Mouse (Mus musculus) limb, embryonic 11.5 days (tissue): ENCODE data around the gene Fam129b. TPM values are rescaled to one million over a fixed set of nuclear protein-coding genes. Genes with fewer than 3 reads are reported as not detected.

ENCODE experiments used
- ATAC-seq: fragments of 200-750 bp; cut with Nextera tagmentation; 2 replicates; pipeline ENCODE4 v1.8.0; 2017; ENCODE audit warnings: low read depth; ENCODE audit not compliant: insufficient number of reproducible peaks, low FRiP score, low TSS enrichment
- DNase-seq: peaks from one replicate; pipeline ENCODE4 v3.0.0-alpha.2; 2015; ENCODE audit warnings: low spot score
- H3K27ac ChIP-seq: fragments of 300-500 bp; sonication (generic); replicated peaks from 2 replicates; pipeline ENCODE4 v1.5.1; 2014; ENCODE audit warnings: low read depth, mild to moderate bottlenecking, low read length
- H3K27me3 ChIP-seq: fragments of 300-500 bp; sonication (generic); 2 replicates; pipeline ENCODE4 v1.6.1; 2014; ENCODE audit warnings: mild to moderate bottlenecking, low read length, mixed read lengths; ENCODE audit not compliant: control insufficient read depth, insufficient read depth
- H3K36me3 ChIP-seq: fragments of 300-500 bp; sonication (generic); 2 replicates; pipeline ENCODE4 v1.6.1; 2014; ENCODE audit warnings: mild to moderate bottlenecking, low read length, moderate library complexity, mixed read lengths; ENCODE audit not compliant: control insufficient read depth, insufficient read depth
- H3K4me1 ChIP-seq: fragments of 300-500 bp; sonication (generic); 2 replicates; pipeline ENCODE4 v1.6.1; 2014; ENCODE audit warnings: low read length, mixed read lengths; ENCODE audit not compliant: control insufficient read depth, insufficient read depth
- H3K4me2 ChIP-seq: fragments of 300-500 bp; sonication (generic); 2 replicates; pipeline ENCODE4 v1.6.1; 2014; ENCODE audit warnings: low read depth, mild to moderate bottlenecking, moderate library complexity; ENCODE audit not compliant: severe bottlenecking
- H3K4me3 ChIP-seq: fragments of 300-500 bp; sonication (generic); 2 replicates; pipeline ENCODE4 v1.5.1; 2014; ENCODE audit warnings: low read depth, low read length
- H3K9ac ChIP-seq: fragments of 300-500 bp; sonication (generic); 2 replicates; pipeline ENCODE4 v1.6.1; 2014; ENCODE audit warnings: mild to moderate bottlenecking, low read length
- H3K9me3 ChIP-seq: fragments of 300-500 bp; sonication (generic); 2 replicates; pipeline ENCODE4 v1.6.1; 2016; ENCODE audit warnings: low read length; ENCODE audit not compliant: control insufficient read depth
- WGBS: fragments of 180-500 bp; shearing (Covaris S2); extraction: QIAGEN DNeasy Blood & Tissue Kit; methylation state at CpG from one replicate; pipeline ENCODE4 v1.1.7; 2014; 5-methylcytosine and 5-hydroxymethylcytosine counted together
- polyA plus RNA-seq: library from polyadenylated mRNA; unstranded; fragments of >200 nt; fragmentation: Nextera tagmentation; extraction: Ambion mirVana; gene quantifications from 2 replicates; pipeline ENCODE4 v1.2.1, GENCODE M21; 2014

Fam129b gene
- 18.6 and 23.2 TPM in 2 replicates for polyA plus RNA-seq

DNA sequence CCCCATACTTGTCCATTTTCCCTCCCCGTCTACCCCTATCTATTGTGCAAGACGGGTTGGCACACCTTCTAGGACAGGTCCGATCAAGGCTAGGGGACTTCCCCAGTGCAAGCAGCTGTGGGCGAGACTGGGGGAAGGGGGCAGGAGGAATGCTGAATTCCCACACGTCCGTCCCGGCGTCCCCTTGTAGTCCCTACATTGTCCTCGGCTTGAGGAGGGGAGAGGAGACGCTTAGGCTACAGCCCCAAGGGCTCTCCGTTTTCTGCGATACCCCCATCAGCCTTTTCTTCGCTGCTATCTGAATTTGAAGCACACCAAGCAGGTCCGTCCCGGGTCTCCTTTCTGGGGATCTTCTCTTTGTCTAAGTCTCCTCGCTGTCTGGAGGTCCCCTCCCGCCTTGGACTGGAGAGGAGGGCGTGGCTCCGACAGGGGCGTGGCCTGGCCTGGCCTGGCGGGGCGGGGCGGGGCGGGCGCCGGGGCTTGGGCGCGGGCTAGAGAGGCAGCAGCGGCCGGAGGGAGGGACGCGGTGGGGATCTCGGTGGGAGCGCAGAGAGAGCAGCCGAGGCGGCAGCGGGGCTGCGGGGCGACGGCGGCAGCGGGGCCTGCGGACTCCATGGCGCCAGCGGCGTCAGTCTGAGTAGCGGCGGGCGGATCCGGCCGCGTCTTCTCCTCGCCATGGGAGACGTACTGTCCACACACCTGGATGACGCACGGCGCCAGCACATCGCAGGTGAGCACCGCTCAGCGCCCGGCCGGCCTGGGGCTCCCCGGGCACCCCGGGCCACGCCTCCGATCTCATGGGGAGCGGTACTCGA, at the start of gene Fam129b:
TSS of gene Fam129b (plus strand) at position 440 of the 815 bp plus-strand sequence.
- Histone ChIP-seq H3K27me3 (no peaks in the 10 kb centered on the region), H3K4me1 (peaks cover 35% of the 10 kb centered on the region)

DNA sequence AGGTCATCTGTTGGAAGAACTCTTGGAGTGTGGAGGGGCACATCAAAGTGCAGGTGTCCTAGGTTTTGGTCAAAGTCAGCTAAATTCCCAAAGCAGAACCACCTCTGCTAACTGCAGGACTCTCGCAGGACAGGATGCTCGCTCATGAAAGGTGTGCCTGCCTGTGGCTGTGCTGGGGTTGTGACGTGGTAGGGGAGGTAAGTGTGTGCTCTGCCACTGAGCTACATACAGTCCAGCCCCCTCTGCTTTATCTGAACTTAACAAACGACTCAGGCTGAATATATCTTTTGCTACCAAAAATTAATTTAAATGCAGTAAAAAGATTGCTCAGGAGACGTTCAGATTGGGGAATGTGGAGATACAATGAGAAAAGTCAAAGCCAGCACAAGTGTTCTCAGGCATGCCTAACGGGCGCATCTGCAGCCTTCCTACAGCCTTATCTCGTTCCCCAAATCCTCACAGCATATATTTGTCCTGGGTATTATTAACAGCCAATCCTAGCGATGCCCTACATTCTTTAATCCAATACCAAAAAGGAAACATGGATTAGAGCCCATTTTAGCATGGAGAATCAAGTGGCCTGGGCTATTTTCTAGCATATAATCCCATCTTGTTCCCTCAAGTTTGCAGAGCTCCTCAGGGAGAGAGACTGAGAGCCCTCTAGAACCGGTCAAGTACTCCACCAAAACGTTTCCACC, 46.8 kb upstream of the Fam129b start:
- ATAC-seq = no peak
- WGBS = 84% methylated on average over 11 of the region's 11 CpGs
- H3K9ac ChIP-seq = no peak overlapping the region
- DNase-seq = no peak
- no peaks in the 10 kb centered on the region for H3K9me3 ChIP-seq
- H3K4me3 ChIP-seq = no peak overlapping the region
- no peak overlapping the region for H3K27ac ChIP-seq
- no peaks in the 10 kb centered on the region for H3K27me3 ChIP-seq
- peaks cover 2% of the 10 kb centered on the region; the same call in 1 of the 2 replicates for H3K4me1 ChIP-seq
- H3K36me3 ChIP-seq = no peaks in the 10 kb centered on the region; the same call in 1 of the 2 replicates
- no peak overlapping the region for H3K4me2 ChIP-seq

More for the DNA sequence above, at the start of gene Fam129b:
- H3K4me3 ChIP-seq = peak within 1 kb of the TSS; percentile 86
- peak; percentile 87 for ATAC-seq
- no peaks in the 10 kb centered on the region for H3K9me3 ChIP-seq
- peak within 1 kb of the TSS; percentile 79 for H3K27ac ChIP-seq
- H3K36me3 ChIP-seq = no peaks in the 10 kb centered on the region
- H3K9ac ChIP-seq = peak within 1 kb of the TSS; percentile 95
- WGBS = under 1% methylated on average over 65 of the region's 68 CpGs
- DNase-seq = peak; percentile 95
- H3K4me2 ChIP-seq = peak within 1 kb of the TSS; percentile 93

DNA sequence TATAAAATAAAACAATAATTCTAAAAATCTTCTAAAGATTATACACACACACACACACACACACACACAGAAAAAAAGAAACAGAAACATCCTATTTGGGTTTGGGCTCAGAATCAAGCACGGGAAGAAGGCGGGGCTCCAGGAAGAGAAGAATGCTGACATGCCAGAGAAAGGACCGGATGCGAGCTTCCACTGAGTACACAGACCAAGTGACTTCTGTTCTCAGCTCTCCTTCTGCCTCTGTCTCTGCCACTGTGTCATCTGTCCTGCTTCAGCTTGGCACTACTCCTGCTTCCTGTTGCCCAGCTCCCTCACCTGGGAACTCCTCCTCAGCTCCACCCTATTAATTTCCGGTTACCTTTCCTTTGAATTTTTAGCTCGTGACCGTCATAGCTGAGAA, 41.4 kb upstream of the Fam129b start:
- Histone ChIP-seq H3K9ac (no peak overlapping the region), H3K27ac (no peak overlapping the region), H3K4me2 (no peak overlapping the region), H3K4me3 (no peak overlapping the region), H3K36me3 (no peaks in the 10 kb centered on the region; the same call in 1 of the 2 replicates), H3K9me3 (no peaks in the 10 kb centered on the region), H3K4me1 (no peaks in the 10 kb centered on the region), H3K27me3 (no peaks in the 10 kb centered on the region)
- DNase-seq (no peak), ATAC-seq (no peak)
- 60% methylated on average over 7 of the region's 7 CpGs for WGBS

DNA sequence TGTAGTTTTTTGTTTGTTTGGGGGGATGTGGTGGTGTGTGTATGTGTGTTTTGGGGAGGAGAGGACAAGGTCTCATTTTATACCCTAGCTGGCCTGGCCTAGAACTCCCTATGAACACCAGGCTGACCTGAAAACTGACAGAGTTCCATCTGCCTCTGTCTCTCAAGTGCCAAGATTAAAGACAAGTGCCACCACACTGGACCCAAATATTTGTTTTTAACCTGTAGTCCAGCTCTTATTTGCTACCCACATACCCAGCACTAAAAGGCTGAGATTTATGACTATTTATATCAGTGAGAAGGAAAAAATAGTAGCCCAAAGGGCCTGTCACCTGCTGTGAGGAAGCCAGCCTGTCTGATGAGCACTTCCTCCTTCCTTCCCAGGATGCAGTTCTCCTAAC, 40.3 kb upstream of the Fam129b start:
- no peak for DNase-seq
- H3K4me3 ChIP-seq = no peak overlapping the region
- no peak overlapping the region for H3K27ac ChIP-seq
- H3K27me3 ChIP-seq = no peaks in the 10 kb centered on the region
- H3K9me3 ChIP-seq = no peaks in the 10 kb centered on the region
- no peaks in the 10 kb centered on the region for H3K36me3 ChIP-seq
- no peaks in the 10 kb centered on the region for H3K4me1 ChIP-seq
- no peak for ATAC-seq
- no peak overlapping the region for H3K4me2 ChIP-seq
- H3K9ac ChIP-seq = no peak overlapping the region

DNA sequence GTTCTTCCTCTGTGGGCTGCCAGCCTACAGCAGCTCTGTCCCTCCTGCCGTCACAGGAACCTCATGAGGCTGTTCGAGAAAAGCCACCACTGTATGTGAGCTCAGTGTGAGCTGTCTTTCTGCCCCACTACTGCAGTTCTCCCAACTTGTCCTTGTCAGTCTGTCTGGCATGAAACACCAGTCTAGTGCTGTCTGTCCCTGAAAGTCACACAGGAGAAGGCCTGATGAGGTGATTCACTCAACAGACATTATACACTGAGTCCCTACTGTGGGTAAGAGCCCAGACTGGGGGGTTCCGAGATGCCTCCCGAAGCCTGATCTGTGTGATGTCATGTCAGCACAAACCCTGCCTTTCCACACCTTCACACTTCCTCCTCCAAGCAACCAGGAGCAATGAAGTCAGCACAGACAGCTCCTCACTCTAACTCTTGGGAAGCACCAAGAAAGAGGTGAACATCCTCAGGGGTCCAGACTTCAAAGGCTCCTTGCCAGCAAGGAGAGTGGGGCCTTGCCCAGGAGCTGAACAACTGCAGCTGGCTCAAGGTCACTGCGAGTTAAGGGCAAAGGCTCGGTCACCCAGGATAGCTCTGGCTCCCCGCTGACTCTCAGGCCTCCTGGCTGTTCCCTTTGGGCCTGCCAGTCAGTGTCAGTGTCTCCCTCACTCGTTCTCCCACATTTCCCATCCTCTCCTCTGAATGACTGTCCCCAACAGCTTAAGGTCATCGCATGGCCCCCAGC, 37.6 kb upstream of the Fam129b start:
- H3K4me1 ChIP-seq = no peaks in the 10 kb centered on the region
- DNase-seq (no peak), ATAC-seq (no peak)
- H3K27me3 ChIP-seq = no peaks in the 10 kb centered on the region
- no peaks in the 10 kb centered on the region for H3K36me3 ChIP-seq
- no peak overlapping the region for H3K4me3 ChIP-seq
- WGBS = 50% methylated on average over 9 of the region's 9 CpGs
- no peak overlapping the region for H3K4me2 ChIP-seq
- H3K27ac ChIP-seq = no peak overlapping the region
- no peak overlapping the region for H3K9ac ChIP-seq
- no peaks in the 10 kb centered on the region for H3K9me3 ChIP-seq

DNA sequence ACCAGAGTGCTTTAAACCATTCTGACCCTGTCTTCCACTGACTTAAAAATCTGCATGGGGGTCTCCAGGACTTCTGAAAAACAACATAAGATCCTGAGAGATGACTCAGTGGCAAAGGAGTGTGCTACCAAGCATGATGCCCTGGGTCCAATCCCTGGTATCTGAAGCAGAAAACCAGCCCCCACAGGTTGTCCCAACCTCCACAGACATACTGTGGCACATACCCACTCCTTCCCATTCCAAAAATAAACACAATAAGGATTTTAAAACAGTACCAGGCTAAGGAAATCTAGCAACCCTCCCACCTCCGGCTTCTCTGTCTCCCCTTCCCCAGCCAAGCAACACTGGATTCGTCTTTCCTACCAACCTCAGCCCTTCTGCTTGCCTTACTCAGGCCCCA, 36.7 kb upstream of the Fam129b start:
- Histone ChIP-seq H3K27me3 (no peaks in the 10 kb centered on the region), H3K27ac (no peak overlapping the region), H3K9me3 (no peaks in the 10 kb centered on the region), H3K4me1 (no peaks in the 10 kb centered on the region), H3K4me3 (no peak overlapping the region), H3K36me3 (no peaks in the 10 kb centered on the region), H3K4me2 (no peak overlapping the region), H3K9ac (no peak overlapping the region)
- DNase-seq (no peak), ATAC-seq (no peak)
- 79% methylated on average over 2 of the region's 2 CpGs for WGBS

DNA sequence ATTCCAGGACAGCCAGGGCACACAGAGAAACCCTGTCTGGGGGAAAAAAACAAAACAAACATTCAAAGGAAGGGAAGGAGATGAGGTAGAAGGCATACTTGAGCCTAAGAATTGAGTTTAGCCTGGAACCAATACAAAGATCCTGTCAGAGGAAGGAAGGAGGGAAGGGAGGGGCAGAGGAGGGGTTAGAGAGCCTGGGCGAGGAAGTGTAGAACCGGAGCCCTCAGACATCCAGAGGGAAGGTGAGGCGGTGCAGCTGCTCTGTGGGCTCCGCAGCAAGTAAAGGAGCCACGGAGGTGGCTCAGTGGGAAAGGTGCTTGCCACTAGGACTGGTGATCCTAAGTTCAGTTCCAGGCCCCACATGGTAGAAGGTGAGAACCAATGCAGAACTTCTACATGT, 34.8 kb upstream of the Fam129b start:
- H3K9ac ChIP-seq = no peak overlapping the region
- WGBS = 70% methylated on average over 5 of the region's 5 CpGs
- no peak for ATAC-seq
- no peak for DNase-seq
- no peaks in the 10 kb centered on the region for H3K9me3 ChIP-seq
- H3K27me3 ChIP-seq = no peaks in the 10 kb centered on the region
- H3K4me1 ChIP-seq = 0 out of 2 replicates have a peak, but pooled peaks cover 4% of the 10 kb centered on the region
- no peaks in the 10 kb centered on the region for H3K36me3 ChIP-seq
- H3K4me2 ChIP-seq = no peak overlapping the region
- no peak overlapping the region for H3K27ac ChIP-seq
- no peak overlapping the region for H3K4me3 ChIP-seq

DNA sequence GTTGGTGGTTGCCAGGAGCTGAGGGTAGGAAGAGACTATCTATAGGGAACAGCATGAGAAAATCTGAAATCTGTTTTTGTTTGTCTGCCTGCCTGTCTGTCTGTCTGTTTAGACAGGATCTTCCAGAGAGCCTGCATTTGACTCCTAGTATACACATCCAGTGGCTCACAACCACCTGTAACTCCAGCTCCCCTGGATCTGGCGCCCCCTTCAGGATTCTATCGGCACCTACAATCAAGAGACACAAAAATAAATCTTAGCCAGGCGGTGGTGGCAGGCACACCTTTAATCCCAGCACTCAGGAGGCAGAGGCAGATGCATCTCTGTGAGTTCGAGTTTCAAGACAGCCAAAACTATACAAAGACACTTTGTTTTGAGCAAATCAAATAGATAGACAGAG, 33.4 kb upstream of the Fam129b start:
- no peak overlapping the region for H3K4me3 ChIP-seq
- H3K27me3 ChIP-seq = no peaks in the 10 kb centered on the region
- no peak overlapping the region for H3K9ac ChIP-seq
- DNase-seq (no peak), ATAC-seq (no peak)
- H3K27ac ChIP-seq = no peak overlapping the region
- no peak overlapping the region for H3K4me2 ChIP-seq
- no peaks in the 10 kb centered on the region for H3K9me3 ChIP-seq
- no peaks in the 10 kb centered on the region for H3K36me3 ChIP-seq
- WGBS = 45% methylated on average over 4 of the region's 4 CpGs
- H3K4me1 ChIP-seq = 0 out of 2 replicates have a peak, but pooled peaks cover 4% of the 10 kb centered on the region
